Mouse (Mus musculus): Measurements from ENCODE around the gene Rpgr.

The Rpgr gene

GRCm38 (mm10) chrX:10073966-10074365 lies 142.8 kb downstream of the Rpgr start:
- in situ Hi-C loops (cut with MboI) = no loop called here

- in situ Hi-C loops (cut with MboI) = no loop called here
These were observed 145.2 kb downstream of the Rpgr start for GRCm38 (mm10) chrX:10071529-10071928.

- in situ Hi-C loops (cut with MboI) = no loop called here
These were observed 146.0 kb downstream of the Rpgr start for GRCm38 (mm10) chrX:10070689-10071088.

- in situ Hi-C loops (cut with MboI) = no loop called here
These were observed 147.3 kb downstream of the Rpgr start for GRCm38 (mm10) chrX:10069405-10069804.

GRCm38 (mm10) chrX:10063781-10064180 lies 152.9 kb downstream of the Rpgr start:
- in situ Hi-C loops (cut with MboI) = no loop called here

GRCm38 (mm10) chrX:10063361-10063760 lies 153.4 kb downstream of the Rpgr start:
- in situ Hi-C loops (cut with MboI) = no loop called here

- in situ Hi-C loops (cut with MboI) = no loop called here
These were observed 154.5 kb downstream of the Rpgr start for GRCm38 (mm10) chrX:10062201-10062600.

GRCm38 (mm10) chrX:10034666-10035065 lies 182.1 kb downstream of the Rpgr start:
- in situ Hi-C loops (cut with MboI) = no loop called here

Data from mature B cell (primary cell).